Mouse (Mus musculus) left cerebral cortex, adult 9 months (tissue): ENCODE measurements around the gene Spaca3.
A peak's percentile ranks its signal among the peaks of the same experiment; 100 is the strongest.

Experiments used
- DNase-seq, 2 experiments: peaks; one replicate each; pipeline ENCODE4 v3.0.0; 2022; ENCODE audit warnings: low spot score in 2 of 2

Gene Spaca3

DNA sequence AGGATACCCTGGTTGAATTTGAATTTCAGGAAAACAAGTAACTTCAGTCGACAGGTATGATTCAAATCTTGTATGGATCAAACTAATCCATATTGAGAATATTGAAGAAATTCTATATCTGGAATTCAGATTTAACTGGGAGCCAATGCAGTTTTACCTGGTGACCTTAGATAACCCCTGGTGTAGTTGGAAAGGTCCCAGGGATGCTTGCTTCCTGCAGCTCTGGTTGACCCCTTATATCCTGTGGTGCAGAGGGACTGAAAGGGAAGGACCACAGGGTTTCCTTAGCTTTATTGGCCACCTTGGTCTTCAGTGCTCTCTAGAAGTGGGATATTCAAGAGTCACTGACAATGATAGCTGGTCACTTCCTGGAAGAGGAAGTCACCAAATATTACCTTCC is 9.9 kb downstream of the Spaca3 start:
- no peak for DNase-seq

GRCm38 (mm10) chr11:80872509-80873474 is 14.6 kb downstream of the Spaca3 start:
- DNase-seq: peak in 1 of 2 experiments; percentile 56

GRCm38 (mm10) chr11:80877131-80877651 is 19.0 kb downstream of the Spaca3 start:
- peak in 1 of 2 experiments; percentile 65 for DNase-seq

DNA sequence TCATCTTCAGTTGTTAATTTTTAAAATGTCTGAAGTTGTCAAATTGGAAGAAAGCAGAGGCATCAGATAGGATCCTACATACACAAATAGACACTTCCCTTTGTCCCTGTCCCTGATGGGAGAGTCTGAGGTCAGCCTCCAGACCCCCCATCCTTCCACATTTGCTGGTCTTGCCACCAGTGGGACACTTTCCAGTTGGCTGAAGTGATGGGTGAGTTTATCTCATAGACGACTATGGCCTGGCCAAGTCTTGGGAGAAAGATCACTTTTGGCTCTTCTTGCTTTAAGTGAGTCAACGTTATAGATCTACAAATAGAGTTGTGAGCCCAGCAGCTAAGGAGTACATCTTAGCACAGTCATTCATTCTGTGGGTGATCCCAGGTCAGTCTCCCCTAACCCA is 19.9 kb downstream of the Spaca3 start:
- DNase-seq: no peak

DNA sequence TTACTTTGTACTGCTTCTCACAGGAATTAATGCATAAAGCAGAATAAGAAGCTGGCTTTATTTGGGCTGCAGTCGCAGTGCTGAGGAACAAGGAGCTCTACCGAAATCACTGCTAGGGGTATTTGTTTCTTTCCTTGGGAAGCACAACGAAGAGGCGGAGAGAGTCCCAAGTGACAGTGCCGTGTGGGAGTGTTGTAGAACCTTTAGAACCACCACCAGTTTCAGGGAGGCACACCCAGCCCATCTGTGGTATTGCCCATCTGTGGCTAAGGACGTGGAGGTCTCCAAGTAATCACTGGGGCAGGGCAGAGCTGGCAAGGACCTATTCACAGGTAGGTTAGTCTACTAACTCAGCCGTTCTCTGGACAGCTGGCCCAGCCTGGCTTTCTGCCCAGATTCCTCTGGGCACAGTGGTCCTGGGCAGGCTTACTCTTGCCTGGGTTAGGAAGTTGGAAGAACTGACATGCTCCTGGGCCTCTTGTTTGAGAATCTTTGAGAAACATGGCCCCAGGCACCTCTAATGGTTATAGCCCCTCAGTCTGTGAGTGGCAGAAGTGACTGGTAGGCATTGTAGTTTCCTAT is 24.2 kb downstream of the Spaca3 start:
- peak in 1 of 2 experiments; percentile 38 for DNase-seq

- peak in 1 of 2 experiments; percentile 56 for DNase-seq
These were observed 26.5 kb downstream of the Spaca3 start for GRCm38 (mm10) chr11:80884521-80885231.

- DNase-seq: peak; percentile 36 to 41
These were observed 28.2 kb downstream of the Spaca3 start for GRCm38 (mm10) chr11:80886365-80886764.

- DNase-seq: no peak
These were observed 28.9 kb downstream of the Spaca3 start for GRCm38 (mm10) chr11:80887021-80887420.

- DNase-seq: no peak
These were observed 31.3 kb downstream of the Spaca3 start for GRCm38 (mm10) chr11:80889336-80890063.

DNA sequence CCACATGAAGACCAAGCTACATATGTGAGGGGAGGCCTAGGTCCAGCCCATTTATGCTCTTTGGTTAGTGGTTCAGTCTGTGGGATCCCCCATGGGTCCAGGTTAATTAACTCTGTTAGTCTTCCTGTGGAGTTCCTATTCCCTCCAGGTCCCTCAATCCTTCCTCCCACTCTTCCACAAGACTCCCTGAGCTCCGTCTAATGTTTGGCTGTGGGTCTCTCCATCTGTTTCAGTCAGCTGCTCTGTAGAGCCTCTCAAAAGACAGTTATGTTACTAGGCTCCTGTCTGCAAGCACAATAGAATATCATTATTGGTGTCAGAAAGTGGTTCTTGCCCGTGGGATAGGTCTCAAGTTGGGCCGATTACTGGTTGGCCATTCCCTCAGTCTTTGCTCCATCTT is 37.7 kb downstream of the Spaca3 start:
- DNase-seq: no peak

DNA sequence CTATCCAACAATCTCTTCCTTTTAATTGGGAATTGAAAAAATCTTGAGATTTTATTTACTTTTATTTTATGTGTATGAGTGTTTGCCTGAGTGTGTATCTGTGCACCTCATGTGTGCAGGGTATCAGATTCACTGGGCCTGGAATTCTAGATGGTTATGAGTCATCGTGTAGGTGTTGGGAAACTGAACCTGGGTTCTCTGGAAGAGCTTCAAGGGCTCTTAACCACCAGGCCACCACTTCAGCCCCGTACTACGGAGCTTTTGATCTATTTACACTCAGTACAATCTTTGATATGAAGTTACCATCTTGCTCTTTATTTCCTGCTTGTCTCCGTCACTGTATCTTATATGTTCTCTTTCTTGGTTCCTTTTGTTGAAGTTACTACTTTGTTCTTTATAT is 42.4 kb downstream of the Spaca3 start:
- DNase-seq: no peak

DNA sequence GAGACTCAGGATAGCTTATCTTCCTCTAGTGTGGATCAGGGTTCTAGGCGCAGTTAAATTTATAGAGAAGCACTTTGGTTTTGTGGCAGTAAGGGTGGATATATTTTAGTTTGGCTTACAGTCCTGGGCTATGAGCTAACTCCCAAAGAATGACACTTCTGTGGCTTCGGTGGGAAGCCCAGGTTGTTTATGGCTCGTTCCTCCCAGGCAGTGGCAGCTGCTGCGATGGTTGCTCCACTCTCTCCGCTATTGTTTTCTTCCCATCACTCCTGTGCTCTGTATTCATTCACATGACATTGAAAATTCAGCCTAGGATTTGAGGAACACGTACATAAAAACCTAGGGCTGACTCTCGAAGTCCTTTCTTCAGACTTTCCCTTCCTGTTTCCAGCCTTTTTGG is 44.5 kb downstream of the Spaca3 start:
- no peak for DNase-seq

- DNase-seq: no peak
These were observed 45.3 kb downstream of the Spaca3 start for GRCm38 (mm10) chr11:80903426-80903825.

DNA sequence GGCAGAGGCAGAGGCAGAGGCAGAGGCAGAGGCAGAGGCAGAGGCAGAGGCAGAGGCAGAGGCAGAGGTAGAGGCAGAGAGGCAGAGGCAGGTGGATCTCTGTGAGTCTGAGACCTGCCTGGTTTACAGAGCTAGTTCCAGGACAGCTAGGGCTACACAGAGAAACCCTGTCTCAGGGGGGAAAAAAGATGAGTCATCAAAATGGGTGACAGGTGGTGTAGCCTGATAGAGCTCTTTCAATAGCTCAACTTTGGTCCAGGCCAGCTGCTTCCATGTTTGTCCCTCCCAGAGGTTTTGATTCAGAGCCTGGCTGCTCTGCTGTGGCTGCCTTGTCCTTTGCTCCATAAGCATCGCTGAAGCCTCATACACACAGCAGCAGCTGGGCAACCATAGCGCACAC is 46.4 kb downstream of the Spaca3 start:
- no peak for DNase-seq

GRCm38 (mm10) chr11:80906456-80906855 is 48.3 kb downstream of the Spaca3 start:
- DNase-seq: peak in 1 of 2 experiments; percentile 75

DNA sequence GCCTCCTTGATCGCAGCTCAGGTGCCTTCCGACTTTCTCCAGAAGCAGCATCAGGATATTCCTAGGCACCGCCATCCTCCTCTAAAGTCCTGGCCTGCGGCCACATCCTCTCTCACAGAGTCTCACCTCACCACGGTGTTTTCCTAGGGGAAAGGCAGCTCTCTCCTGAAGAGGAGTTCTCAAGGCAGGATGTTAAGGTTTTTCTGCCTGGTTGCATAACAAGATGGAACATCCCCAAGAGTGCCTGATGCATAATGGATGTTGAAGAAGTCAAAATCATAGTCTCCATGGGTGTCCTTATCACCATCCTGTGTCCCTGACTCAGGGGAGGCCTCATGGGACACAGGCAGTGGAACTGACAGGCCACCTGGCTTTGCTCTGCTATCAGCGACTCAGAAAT is 49.7 kb downstream of the Spaca3 start:
- DNase-seq: peak in 1 of 2 experiments; percentile 66

- peak in 1 of 2 experiments; percentile 37 for DNase-seq
These were observed 54.6 kb downstream of the Spaca3 start for GRCm38 (mm10) chr11:80912721-80913120.

DNA sequence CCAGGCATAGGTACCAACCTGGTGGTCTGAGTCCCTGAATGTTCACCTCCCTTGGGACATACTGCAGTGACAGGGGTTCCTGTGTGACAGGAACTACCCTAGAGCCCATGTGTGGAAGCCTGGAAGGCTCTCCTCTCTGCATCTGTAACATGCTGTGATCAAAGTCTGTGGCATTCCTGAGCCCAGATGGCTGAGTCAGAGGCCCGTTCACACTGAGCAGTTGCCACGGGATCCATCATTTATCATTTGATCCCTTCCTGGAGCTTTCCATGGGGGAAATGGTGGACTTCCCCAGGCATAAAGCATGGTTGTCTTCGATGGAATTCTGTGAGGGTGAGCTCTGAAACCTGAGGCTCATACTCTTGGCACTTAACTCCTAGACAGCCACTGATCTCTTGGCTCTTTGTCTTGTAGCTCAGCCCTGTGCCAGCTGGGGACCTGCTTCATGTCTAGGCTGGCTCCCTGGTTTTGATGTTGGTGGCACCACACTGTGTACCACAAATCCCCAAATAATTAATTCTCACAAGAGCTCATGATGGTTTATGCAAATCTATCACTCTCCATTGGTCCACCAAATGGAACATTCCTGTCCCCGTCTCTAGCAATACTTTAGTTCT is 55.4 kb downstream of the Spaca3 start:
- DNase-seq: no peak
